Mouse (Mus musculus) G1E (cell line): Measurements from ENCODE around the gene Rbsn. TPM values are rescaled to one million over a fixed set of nuclear protein-coding genes. Genes with fewer than 3 reads are reported as not detected.

Source experiments
- ATAC-seq: 2 replicates; pipeline ENCODE4 v1.8.0; 2016; ENCODE audit warnings: mild to moderate bottlenecking; ENCODE audit not compliant: insufficient number of reproducible peaks, poor library complexity, low FRiP score, severe bottlenecking; ENCODE audit errors: extremely low read depth
- DNase-seq: peaks from one replicate; pipeline ENCODE4 v3.0.0; 2012; ENCODE audit warnings: low spot score
- H3K27me3 ChIP-seq: 2 replicates; pipeline ENCODE4 v1.6.1; 2012; ENCODE audit warnings: mild to moderate bottlenecking, low read length, inconsistent platforms; ENCODE audit not compliant: insufficient read depth
- H3K36me3 ChIP-seq: replicated peaks from 2 replicates; pipeline ENCODE3; 2012; ENCODE audit warnings: mild to moderate bottlenecking, inconsistent platforms
- H3K4me1 ChIP-seq: 2 replicates; pipeline ENCODE4 v1.6.1; 2012; ENCODE audit warnings: low read depth, low read length, inconsistent platforms, mixed read lengths; ENCODE audit not compliant: insufficient read depth
- H3K4me3 ChIP-seq: 2 replicates; pipeline ENCODE4 v1.5.1; 2012; ENCODE audit warnings: low read depth, mild to moderate bottlenecking, inconsistent platforms, low read length, moderate library complexity, mixed read lengths
- H3K9me3 ChIP-seq: replicated peaks from 2 replicates; pipeline ENCODE4 v1.6.1; 2012; ENCODE audit warnings: inconsistent platforms
- CTCF ChIP-seq: IDR thresholded peaks from 2 replicates; pipeline ENCODE4 v1.5.1; 2012; ENCODE audit warnings: low read depth, low read length, inconsistent platforms, mixed read lengths
- GATA1 ChIP-seq: IDR thresholded peaks from 2 replicates; pipeline ENCODE4 v1.6.1; 2012; ENCODE audit warnings: borderline replicate concordance, low read length, inconsistent platforms, mixed read lengths
- GATA2 ChIP-seq: IDR thresholded peaks from 2 replicates; pipeline ENCODE4 v1.6.1; 2012; ENCODE audit warnings: low read depth, low read length, inconsistent platforms, borderline replicate concordance
- POLR2AphosphoS5 ChIP-seq: IDR thresholded peaks from 2 replicates; pipeline ENCODE4 v1.6.1; 2012; ENCODE audit warnings: low read depth, low read length, inconsistent platforms; ENCODE audit not compliant: insufficient replicate concordance
- TAL1 ChIP-seq: conservative IDR thresholded peaks from 2 replicates; pipeline ENCODE4 v1.6.1; 2012; ENCODE audit warnings: low read depth, low read length, inconsistent platforms, mixed read lengths
- polyA plus RNA-seq: library from polyadenylated mRNA; stranded (reverse); fragments of >175 nt; gene quantifications from 2 replicates; pipeline ENCODE4 v1.2.3, GENCODE M21; 2012
- total RNA-seq, 2 experiments: library from RNA; stranded (forward) in 1 of 2; stranded (reverse) in 1 of 2; fragments of 200-1000 nt in 1 of 2; fragments of >200 nt in 1 of 2; fragmentation: Nextera tagmentation in 1 of 2; gene quantifications; 2 replicates each; pipeline ENCODE4 v1.2.3; 2014 to 2017

Rbsn gene
- total and polyA plus RNA-seq, 3 experiments, result 5.3 to 31.5 (median 20.1) TPM

- DNase-seq, result no peak
- Histone ChIP-seq H3K36me3 (peaks cover 55% of the 10 kb centered on the region), H3K9me3 (no peaks in the 10 kb centered on the region), H3K4me3 (no peak overlapping the region), H3K4me1 (no peaks in the 10 kb centered on the region), H3K27me3 (no peaks in the 10 kb centered on the region)
- no peak for ATAC-seq
- TF ChIP-seq POLR2AphosphoS5 (no peak), CTCF (no peak), TAL1 (no peak), GATA2 (no peak), GATA1 (no peak)
Observed at GRCm38 (mm10) chr6:92145881-92146280, 68.8 kb downstream of the Rbsn start.

Other genes starting within 250 kb of the Rbsn start
- gene Fgd5, start 236.0 kb downstream of the Rbsn start, total RNA-seq (2014; fragmentation: Nextera tagmentation), result 0.68 and 5.2 TPM in 2 replicates
- 0.05 and 0.06 TPM in 2 replicates for gene Fgd5, start 236.0 kb downstream of the Rbsn start, total RNA-seq (2017)
- gene Fgd5, start 236.0 kb downstream of the Rbsn start, polyA plus RNA-seq, result 0.01 TPM in 1 of 2 replicates, not detected in the other
- 48.0 and 60.9 TPM in 2 replicates for gene Nr2c2, start 123.5 kb downstream of the Rbsn start, total RNA-seq (2014; fragmentation: Nextera tagmentation)
- gene Nr2c2, start 123.5 kb downstream of the Rbsn start, total RNA-seq (2017), result 43.1 and 47.9 TPM in 2 replicates
- gene Nr2c2, start 123.5 kb downstream of the Rbsn start, polyA plus RNA-seq, result 4.5 and 5.6 TPM in 2 replicates
- 12.3 and 15.8 TPM in 2 replicates for gene Mrps25, start 30.9 kb downstream of the Rbsn start, total RNA-seq (2014; fragmentation: Nextera tagmentation)
- gene Mrps25, start 30.9 kb downstream of the Rbsn start, total RNA-seq (2017), result 89.3 and 105 TPM in 2 replicates
- 9.0 and 11.9 TPM in 2 replicates for gene Mrps25, start 30.9 kb downstream of the Rbsn start, polyA plus RNA-seq
- gene Trh, start 29.7 kb upstream of the Rbsn start, total RNA-seq (2014; fragmentation: Nextera tagmentation), result not detected in 2 replicates
- gene Trh, start 29.7 kb upstream of the Rbsn start, total RNA-seq (2017), result 0.06 TPM in 1 of 2 replicates, not detected in the other
- gene Trh, start 29.7 kb upstream of the Rbsn start, polyA plus RNA-seq, result not detected in 2 replicates